ENCODE assay signal across 17 mouse cellular contexts in the genomic region with DNA sequence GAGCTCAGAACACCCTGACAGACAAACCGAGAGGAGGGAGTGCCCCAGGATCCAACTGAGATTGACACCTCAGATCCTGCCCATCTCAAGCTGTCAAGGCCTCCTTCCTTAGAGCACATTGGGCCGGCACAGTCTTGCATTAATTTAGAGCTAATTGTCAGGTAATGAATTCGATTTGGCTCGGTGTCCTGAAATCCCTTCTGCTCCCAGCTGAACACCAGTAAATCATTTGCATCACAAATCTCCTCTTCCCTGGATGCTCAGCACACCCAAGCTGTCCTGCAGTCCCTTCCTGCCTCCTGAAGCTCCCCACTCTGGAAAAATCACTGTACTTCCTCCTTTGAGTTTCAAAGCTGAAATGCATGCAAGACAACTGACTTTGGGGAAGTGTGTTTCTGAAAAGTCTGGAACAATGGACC.
DNase-seq lines count a peak whose midpoint lies in the region; ATAC-seq and TF ChIP-seq lines count a peak whose summit lies in the region.
"Had no signal": no experiment of that assay in that cellular context is flagged by ENCODE, and none has a peak within 500 bp of the region (broad histone marks: within the 10 kb centered on the region; RNA-seq: fewer than 3 reads in every experiment).

No protein-coding gene starts in this region.

- WGBS in hindbrain, embryonic 11.5 days = 14% methylated on average over 4 of the region's 4 CpGs
- WGBS in hindbrain, embryonic 16.5 days = 6% methylated on average over 4 of the region's 4 CpGs
- WGBS in hindbrain, embryonic 12.5 days = 22% methylated on average over 4 of the region's 4 CpGs
- 27% methylated on average over 4 of the region's 4 CpGs for WGBS in embryonic facial prominence, embryonic 10.5 days

- H3K4me2 ChIP-seq in hindbrain, embryonic 11.5 days (replicated peaks; ENCODE audit: low read depth, low read length) = no peak overlapping the region
- H3K4me2 ChIP-seq in hindbrain, embryonic 16.5 days (ENCODE audit: low read length) = no peak overlapping the region
- no peak overlapping the region for H3K4me2 ChIP-seq in hindbrain, embryonic 12.5 days (replicated peaks)
- H3K4me2 ChIP-seq: embryonic facial prominence, embryonic 13.5 days; limb, embryonic 12.5 days; liver, embryonic 15.5 days; neural tube, embryonic 12.5 days had no signal

- H3K9me3 ChIP-seq in hindbrain, embryonic 11.5 days (ENCODE audit: control insufficient read depth, low read length) = no peaks in the 10 kb centered on the region
- H3K9me3 ChIP-seq in hindbrain, embryonic 16.5 days (ENCODE audit: control insufficient read depth, low read length) = no peaks in the 10 kb centered on the region
- H3K9me3 ChIP-seq in E14TG2a.4 (ENCODE audit: low read length) = peaks cover 35% of the 10 kb centered on the region
- H3K9me3 ChIP-seq in ES-E14 (ENCODE audit: control insufficient read depth, insufficient read depth, low read depth, low read length) = no peaks in the 10 kb centered on the region
- H3K9me3 ChIP-seq in hindbrain, embryonic 12.5 days (replicated peaks) = no peaks in the 10 kb centered on the region
- no peaks in the 10 kb centered on the region for H3K9me3 ChIP-seq in embryonic facial prominence, embryonic 10.5 days
- H3K9me3 ChIP-seq: embryonic facial prominence, embryonic 13.5 days; limb, embryonic 12.5 days; liver, embryonic 15.5 days; neural tube, embryonic 12.5 days had no signal

- no peak overlapping the region for H3K27ac ChIP-seq in hindbrain, embryonic 11.5 days (ENCODE audit: low read depth, low read length)
- H3K27ac ChIP-seq in hindbrain, embryonic 16.5 days (ENCODE audit: low read depth, low read length) = no peak overlapping the region
- peak overlapping the region; percentile 82 for H3K27ac ChIP-seq in ES-E14 (ENCODE audit: insufficient read depth, low read depth, low read length, poor library complexity, severe bottlenecking)
- no peak overlapping the region for H3K27ac ChIP-seq in hindbrain, embryonic 12.5 days
- H3K27ac ChIP-seq in embryonic facial prominence, embryonic 10.5 days (replicated peaks) = no peak overlapping the region
- H3K27ac ChIP-seq: embryonic facial prominence, embryonic 13.5 days; heart, adult 2 months; limb, embryonic 12.5 days; liver, embryonic 15.5 days; neural tube, embryonic 12.5 days had no signal

- TF ChIP-seq CTCF in E14TG2a.4 (conservative IDR thresholded peaks at IDR 0.05; ENCODE audit: low read length) = no peak

- H3K4me3 ChIP-seq in hindbrain, embryonic 11.5 days (ENCODE audit: low read depth, low read length) = no peak overlapping the region
- H3K4me3 ChIP-seq in hindbrain, embryonic 16.5 days (ENCODE audit: low read length) = no peak overlapping the region
- peak overlapping the region; percentile 37; the same call in 1 of the 2 replicates for H3K4me3 ChIP-seq in E14TG2a.4 (replicated peaks; ENCODE audit: low read length)
- H3K4me3 ChIP-seq in ES-E14 (ENCODE audit: insufficient read depth in 1 of 2, low read depth in 1 of 2, low read length in 2 of 2, poor library complexity in 1 of 2, severe bottlenecking in 1 of 2) = no peak overlapping the region
- H3K4me3 ChIP-seq in hindbrain, embryonic 12.5 days = no peak overlapping the region
- H3K4me3 ChIP-seq in embryonic facial prominence, embryonic 10.5 days = no peak overlapping the region
- H3K4me3 ChIP-seq: embryonic facial prominence, embryonic 13.5 days; heart, adult 2 months; limb, embryonic 12.5 days; liver, embryonic 15.5 days; neural tube, embryonic 12.5 days had no signal

- no peak overlapping the region for H3K9ac ChIP-seq in hindbrain, embryonic 11.5 days (ENCODE audit: low read depth, low read length)
- no peak overlapping the region for H3K9ac ChIP-seq in hindbrain, embryonic 16.5 days (ENCODE audit: low read depth, low read length)
- no peak overlapping the region for H3K9ac ChIP-seq in ES-E14 (ENCODE audit: insufficient read depth, low read depth, low read length, poor library complexity, severe bottlenecking)
- H3K9ac ChIP-seq in hindbrain, embryonic 12.5 days = no peak overlapping the region
- H3K9ac ChIP-seq: embryonic facial prominence, embryonic 13.5 days; limb, embryonic 12.5 days; liver, embryonic 15.5 days; neural tube, embryonic 12.5 days had no signal

- H3K4me1 ChIP-seq in hindbrain, embryonic 11.5 days (replicated peaks; ENCODE audit: control insufficient read depth, insufficient read depth, low read length) = no peaks in the 10 kb centered on the region
- H3K4me1 ChIP-seq in hindbrain, embryonic 16.5 days (ENCODE audit: control insufficient read depth, insufficient read depth, low read depth, low read length) = peaks cover 3% of the 10 kb centered on the region
- H3K4me1 ChIP-seq in E14TG2a.4 (replicated peaks; ENCODE audit: low read depth, low read length) = peaks cover 64% of the 10 kb centered on the region
- peaks cover 1 to 13% of the 10 kb centered on the region in 2 experiments; a peak in 2 of 4 replicates for H3K4me1 ChIP-seq in ES-E14 (ENCODE audit: control insufficient read depth in 2 of 2, insufficient read depth in 2 of 2, low read length in 2 of 2, poor library complexity in 1 of 2)
- peaks cover 12% of the 10 kb centered on the region for H3K4me1 ChIP-seq in hindbrain, embryonic 12.5 days
- no peaks in the 10 kb centered on the region for H3K4me1 ChIP-seq in embryonic facial prominence, embryonic 10.5 days
- H3K4me1 ChIP-seq: embryonic facial prominence, embryonic 13.5 days; limb, embryonic 12.5 days; liver, embryonic 15.5 days; neural tube, embryonic 12.5 days had no signal

- in situ Hi-C loops in ES-E14 (cut with MboI; ENCODE audit: low sequenced_read_pairs in 2 of 2, unreplicated experiment in 2 of 2) = no loop called here

- DNase-seq in hindbrain, embryonic 11.5 days (ENCODE audit: low spot score) = no peak
- DNase-seq in ES-E14 (ENCODE audit: low read depth, low spot score) = peak; percentile 56
- DNase-seq in embryonic facial prominence, embryonic 10.5 days (ENCODE audit: low spot score) = no peak
- DNase-seq: cerebellum, adult 11 months; gastrocnemius, postnatal 10 days; heart, adult 2 months; lung, postnatal 10 days; thymus, adult 18-20 months had no signal

- no peaks in the 10 kb centered on the region for H3K36me3 ChIP-seq in hindbrain, embryonic 11.5 days (ENCODE audit: control insufficient read depth, insufficient read depth, low read length)
- no peaks in the 10 kb centered on the region for H3K36me3 ChIP-seq in hindbrain, embryonic 16.5 days (ENCODE audit: control insufficient read depth, insufficient read depth, low read length)
- H3K36me3 ChIP-seq in E14TG2a.4 (ENCODE audit: insufficient read depth, low read length) (0 out of 2 replicates have a peak, but pooled peaks cover 3% of the 10 kb centered on the region), ES-E14 (ENCODE audit: control insufficient read depth, insufficient read depth, low read length, poor library complexity, severe bottlenecking) (no peaks in the 10 kb centered on the region)
- no peaks in the 10 kb centered on the region for H3K36me3 ChIP-seq in hindbrain, embryonic 12.5 days
- no peaks in the 10 kb centered on the region for H3K36me3 ChIP-seq in embryonic facial prominence, embryonic 10.5 days (replicated peaks)
- H3K36me3 ChIP-seq: embryonic facial prominence, embryonic 13.5 days; limb, embryonic 12.5 days; liver, embryonic 15.5 days; neural tube, embryonic 12.5 days had no signal

- peak; percentile 43; the same call in 1 of the 2 replicates for ATAC-seq in hindbrain, embryonic 11.5 days (ENCODE audit: low FRiP score)
- no peak for ATAC-seq in hindbrain, embryonic 16.5 days
- ATAC-seq in hindbrain, embryonic 12.5 days (ENCODE audit: low FRiP score) = peak; percentile 69; the same call in 1 of the 2 replicates
- no peak for ATAC-seq in monocyte, adult 5-6 weeks (replicated peaks; ENCODE audit: insufficient number of reproducible peaks, low FRiP score, low TSS enrichment, poor library complexity, severe bottlenecking)
- ATAC-seq: activated CD4-positive, CD25-positive, alpha-beta regulatory T cell, adult 4 months had no signal

- no peaks in the 10 kb centered on the region for H3K27me3 ChIP-seq in hindbrain, embryonic 11.5 days (ENCODE audit: control insufficient read depth, insufficient read depth, low read length)
- H3K27me3 ChIP-seq in hindbrain, embryonic 16.5 days (replicated peaks; ENCODE audit: control insufficient read depth, insufficient read depth, low read length) = no peaks in the 10 kb centered on the region; the same call in 1 of the 2 replicates
- no peaks in the 10 kb centered on the region for H3K27me3 ChIP-seq in E14TG2a.4 (ENCODE audit: insufficient read depth, low read length)
- no peaks in the 10 kb centered on the region for H3K27me3 ChIP-seq in hindbrain, embryonic 12.5 days
- H3K27me3 ChIP-seq in embryonic facial prominence, embryonic 10.5 days (replicated peaks; ENCODE audit: low read depth, poor library complexity, severe bottlenecking) = no peaks in the 10 kb centered on the region
- H3K27me3 ChIP-seq: embryonic facial prominence, embryonic 13.5 days; limb, embryonic 12.5 days; liver, embryonic 15.5 days; neural tube, embryonic 12.5 days had no signal

TF ChIP-seq in ES-E14, 5 proteins besides CTCF, POLR2A, EP300 and RAD21:
- TF ChIP-seq ZNF384 (IDR thresholded peaks at IDR 0.05; ENCODE audit: low read depth, low read length) (no peak), CHD2 (IDR thresholded peaks at IDR 0.05; ENCODE audit: low read depth, low read length) (0 out of 2 replicates have a peak, but pooled peaks have one; percentile 14)
TF ChIP-seq in ES-E14: peak in this region for 1.

Comparison
In these comparisons a context has a peak if more than half of its experiments do, and no peak if none do; other contexts are left out.
1. ATAC-seq: peak in hindbrain, embryonic 11.5 days (single experiment) and hindbrain, embryonic 12.5 days (single experiment); none in hindbrain, embryonic 16.5 days (single experiment) and monocyte, adult 5-6 weeks (single experiment).